Mouse (Mus musculus): ENCODE data around the gene Urgcp.

The Urgcp gene

DNA sequence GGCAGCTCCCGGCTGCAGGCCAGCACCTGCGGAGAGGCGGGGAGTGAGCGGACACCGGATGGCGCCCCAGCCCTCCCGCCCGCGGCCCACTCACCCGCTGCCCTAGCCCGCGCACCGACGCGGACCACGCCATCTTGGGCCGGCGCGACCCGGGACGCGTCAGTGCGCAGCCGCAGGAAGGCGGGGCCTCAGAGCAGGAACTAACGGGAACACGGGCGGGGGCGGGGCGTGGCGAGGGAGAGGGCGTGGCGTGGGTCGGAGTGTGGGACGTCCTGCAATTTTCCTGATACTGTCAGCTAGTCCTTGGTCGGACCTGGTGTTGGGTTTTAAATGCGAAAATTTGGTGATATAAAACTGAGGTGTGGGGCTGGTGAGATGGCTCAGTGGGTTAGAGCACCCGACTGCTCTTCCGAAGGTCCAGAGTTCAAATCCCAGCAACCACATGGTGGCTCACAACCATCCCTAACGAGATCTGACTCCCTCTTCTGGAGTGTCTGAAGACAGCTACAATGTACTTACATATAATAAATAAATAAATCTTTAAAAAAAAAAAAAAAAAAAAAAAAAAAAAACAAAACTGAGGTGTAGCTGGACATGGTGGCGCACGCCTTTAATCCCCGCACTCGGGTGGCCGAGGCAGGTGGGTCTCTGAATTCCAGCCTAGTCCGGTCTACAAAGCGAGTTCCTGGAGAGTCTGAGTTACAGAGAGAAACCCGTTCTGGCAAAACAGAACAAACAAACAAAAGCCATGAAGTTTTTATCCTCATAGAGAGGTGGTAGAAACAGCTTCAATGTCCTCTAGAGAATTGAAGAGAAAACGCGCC is 54.4 kb downstream of the Urgcp start:
- DNase-seq, result peak; percentile 88

GRCm38 (mm10) chr11:5706874-5707529 is 55.2 kb downstream of the Urgcp start:
- DNase-seq, result no peak

- DNase-seq, result no peak
Observed at GRCm38 (mm10) chr11:5705972-5706371, 56.2 kb downstream of the Urgcp start.

- DNase-seq, result no peak
Observed at GRCm38 (mm10) chr11:5703341-5703740, 58.8 kb downstream of the Urgcp start.

DNA sequence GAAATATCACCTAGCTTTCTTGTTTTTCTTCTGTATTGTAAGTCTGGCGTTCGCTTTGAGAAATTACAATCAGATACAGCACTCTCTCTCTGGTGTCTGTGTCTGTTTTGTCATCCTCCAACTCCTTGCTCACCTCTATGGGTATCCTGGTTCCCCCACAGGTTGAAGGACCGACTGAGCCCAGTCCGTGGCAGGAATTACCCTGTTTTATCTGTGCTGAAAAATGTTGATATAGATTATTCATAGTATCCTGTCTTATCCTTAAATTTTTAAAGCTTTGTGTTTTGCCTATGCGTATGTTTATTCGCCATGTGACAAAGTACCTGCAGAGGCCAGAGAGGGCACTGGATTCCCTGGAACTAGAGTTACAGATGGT is 59.2 kb downstream of the Urgcp start:
- no peak for DNase-seq

GRCm38 (mm10) chr11:5702271-5702956 is 59.8 kb downstream of the Urgcp start:
- no peak for DNase-seq

DNA sequence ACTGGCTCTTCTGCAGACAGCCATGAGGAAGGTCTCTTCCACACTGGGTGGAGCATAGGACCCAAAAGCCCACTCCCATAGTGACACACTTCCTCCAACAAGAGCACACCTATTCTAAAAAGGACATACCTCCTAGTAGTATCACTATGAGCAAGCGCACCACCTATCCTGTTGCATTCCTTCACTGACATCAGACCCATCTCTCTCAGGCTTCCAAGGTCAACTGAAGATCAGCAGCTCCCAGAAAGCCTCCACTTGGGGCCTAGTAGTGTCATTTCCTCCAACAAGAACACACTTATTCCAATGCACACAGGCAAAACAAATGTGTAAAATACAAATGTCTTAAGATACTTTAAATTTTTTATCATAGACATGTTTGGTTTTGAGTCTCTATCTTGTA is 60.4 kb downstream of the Urgcp start:
- no peak for DNase-seq

DNA sequence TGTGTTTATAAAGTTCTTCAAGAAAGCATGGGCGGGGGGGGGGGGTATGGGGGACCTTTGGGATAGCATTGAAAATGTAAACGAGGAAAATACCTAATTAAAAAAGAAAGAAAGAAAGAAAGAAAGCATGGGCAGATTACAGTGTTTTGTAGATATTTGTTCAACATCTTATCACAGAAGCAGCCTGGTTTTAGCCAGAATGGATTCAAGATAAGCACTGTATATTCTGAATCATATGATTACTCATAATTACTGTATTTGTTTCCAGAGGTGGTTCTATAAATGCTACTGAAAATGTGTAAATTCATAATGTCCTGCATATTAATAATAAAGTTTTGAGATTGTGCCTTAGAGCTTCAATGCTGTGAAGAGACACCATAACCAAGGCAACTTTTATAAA is 60.9 kb downstream of the Urgcp start:
- DNase-seq, result no peak

GRCm38 (mm10) chr11:5700808-5701207 is 61.4 kb downstream of the Urgcp start:
- DNase-seq, result no peak

- DNase-seq, result peak; percentile 13
Observed at GRCm38 (mm10) chr11:5691775-5692174, 70.4 kb downstream of the Urgcp start.

DNA sequence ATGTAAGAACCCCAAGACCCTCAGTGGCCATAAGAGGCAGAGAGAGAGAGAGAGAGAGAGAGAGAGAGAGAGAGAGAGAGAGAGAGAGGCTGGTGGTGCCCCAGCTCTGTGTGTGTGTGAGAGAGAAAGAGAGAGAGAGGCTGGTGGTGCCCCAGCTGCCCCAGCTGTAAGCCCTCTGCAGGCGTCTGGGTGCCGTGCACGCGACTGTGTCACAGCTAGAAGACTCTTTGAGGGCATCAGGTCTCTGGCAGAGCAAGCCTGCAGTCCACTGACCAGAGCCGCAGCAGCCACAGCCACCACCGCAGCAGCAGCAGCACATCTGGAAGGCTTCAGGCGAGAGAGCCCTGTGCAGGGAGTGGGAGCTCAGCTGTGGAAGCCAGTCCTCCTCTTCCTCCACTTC is 77.9 kb downstream of the Urgcp start:
- DNase-seq, result no peak

DNA sequence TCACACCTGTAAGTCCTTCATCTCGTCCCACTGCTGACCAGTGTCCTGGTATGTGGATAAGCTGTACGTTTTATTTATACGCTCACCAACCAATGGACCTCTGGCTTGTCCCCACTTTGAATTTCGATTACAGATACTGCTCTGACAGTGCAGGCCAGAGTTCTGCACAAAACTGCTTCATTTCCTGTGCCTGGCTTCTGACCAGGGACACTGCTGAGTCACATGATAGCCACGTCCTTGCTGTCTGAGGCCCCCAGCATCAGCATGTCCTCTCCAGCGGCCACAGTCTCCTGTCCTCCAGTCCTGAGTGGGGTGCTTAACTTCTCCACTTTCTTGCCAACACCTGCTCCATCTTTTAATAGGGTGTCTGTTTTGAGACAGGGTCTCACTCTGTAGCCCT is 79.6 kb downstream of the Urgcp start:
- no peak for DNase-seq

All from cerebellum, adult 9-11 months (tissue).